Mouse (Mus musculus) granulocyte monocyte progenitor cell, adult 5-6 weeks (primary cell): Measurements from ENCODE around the gene Trcg1. TPM values are rescaled to one million over a fixed set of nuclear protein-coding genes. Genes with fewer than 3 reads are reported as not detected.
"Not testable (repeated sequence)": the region's sequence is repeated elsewhere in the genome, so short reads cannot be mapped to it uniquely, and the experiment has no call there.

Experiments
- ATAC-seq: replicated peaks from 2 replicates; pipeline ENCODE4 v1.8.0; 2016; ENCODE audit warnings: mild to moderate bottlenecking, moderate TSS enrichment, inconsistent platforms; ENCODE audit not compliant: poor library complexity, severe bottlenecking
- total RNA-seq, 2 experiments: library from RNA; stranded (forward) in 1 of 2; stranded (reverse) in 1 of 2; fragments of 200-712, 200-1000 nt in 1 of 2; fragments of >200 nt in 1 of 2; fragmentation: Nextera tagmentation in 1 of 2; gene quantifications; 2 replicates each; pipeline ENCODE4 v1.2.3; 2014 to 2017

Gene Trcg1
- total RNA-seq (2014; fragmentation: Nextera tagmentation) (not detected in 2 replicates), total RNA-seq (2017) (not detected in 2 replicates)

DNA sequence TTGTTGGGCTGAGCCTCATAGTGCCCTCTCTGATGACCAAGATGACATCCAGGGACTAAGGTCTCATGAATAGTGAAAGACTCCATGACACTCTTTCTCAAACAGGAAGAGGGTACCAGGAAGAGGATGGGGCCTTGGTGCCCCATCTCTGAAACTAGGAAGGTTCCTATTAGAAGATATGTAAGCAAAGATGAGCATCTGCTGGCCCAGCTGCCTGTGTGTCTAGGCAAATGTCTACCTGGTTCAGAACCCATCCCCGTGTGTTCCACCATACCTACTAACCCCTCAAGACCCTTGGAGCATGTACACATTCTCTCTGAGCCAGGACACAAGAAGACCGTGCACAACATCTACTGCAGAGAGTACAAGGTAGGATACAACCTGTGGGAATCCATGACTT is at the start of gene Trcg1:
Gene Trcg1, plus strand, starts transcription at position 301 of the 400 bp plus-strand sequence.
- ATAC-seq: no peak

DNA sequence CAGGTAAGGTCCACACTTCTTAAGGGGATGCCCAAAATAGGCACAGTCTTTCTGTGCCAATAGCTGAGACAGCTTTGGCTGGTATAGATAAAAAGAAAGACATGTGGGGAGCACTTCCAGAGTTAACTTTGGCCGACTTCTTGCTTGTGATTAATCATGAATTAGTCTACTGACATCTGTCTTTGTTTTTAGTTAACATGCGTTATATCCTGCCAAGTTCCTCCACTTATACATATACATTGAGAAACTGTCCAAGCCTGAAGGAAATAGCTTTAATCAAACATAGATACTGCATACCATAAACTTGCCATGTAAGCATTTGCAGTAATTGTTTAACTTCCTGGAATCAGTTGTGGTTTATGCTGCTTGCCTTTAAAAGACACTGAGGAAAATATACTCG is 39.6 kb upstream of the Trcg1 start:
- ATAC-seq: no peak

DNA sequence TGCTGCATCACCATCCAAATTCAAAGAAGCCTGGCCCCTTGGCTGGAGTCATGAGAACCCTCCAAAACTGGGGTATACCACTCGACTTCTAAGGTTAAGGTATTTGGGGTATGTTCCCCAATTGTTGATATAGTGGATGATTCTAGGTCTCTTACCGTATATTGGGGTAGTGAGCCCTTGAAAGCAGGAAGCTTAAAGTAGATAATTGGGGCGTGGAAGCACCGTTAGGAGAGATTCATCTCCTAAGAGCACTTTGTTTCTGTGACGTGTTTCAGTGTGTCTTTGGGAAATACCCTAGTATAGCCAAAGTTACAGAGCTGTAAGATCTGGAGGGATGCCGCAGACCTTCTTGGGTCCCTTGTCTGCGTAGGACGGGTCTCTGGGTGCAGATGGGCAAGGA is 38.9 kb upstream of the Trcg1 start:
- ATAC-seq: no peak

DNA sequence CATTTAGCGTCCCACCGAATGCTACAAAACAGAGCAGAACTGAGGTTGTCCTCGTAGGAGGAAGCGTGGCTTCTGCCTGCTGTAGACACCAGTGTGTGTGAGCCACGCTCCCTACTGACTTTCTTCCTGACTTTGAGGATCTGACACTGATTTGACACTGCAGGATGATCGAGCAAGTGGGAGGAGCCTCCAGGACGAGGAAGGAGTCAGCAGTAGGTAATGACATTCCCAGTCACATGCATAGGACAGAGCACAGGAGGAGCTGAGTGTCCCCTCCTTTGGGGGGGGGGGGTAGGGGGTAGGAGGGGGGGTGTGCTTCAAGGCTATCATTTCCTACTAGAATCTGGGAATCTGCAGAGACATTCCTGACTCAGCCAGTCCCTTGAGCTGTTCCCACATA is 33.4 kb upstream of the Trcg1 start:
- no peak for ATAC-seq

DNA sequence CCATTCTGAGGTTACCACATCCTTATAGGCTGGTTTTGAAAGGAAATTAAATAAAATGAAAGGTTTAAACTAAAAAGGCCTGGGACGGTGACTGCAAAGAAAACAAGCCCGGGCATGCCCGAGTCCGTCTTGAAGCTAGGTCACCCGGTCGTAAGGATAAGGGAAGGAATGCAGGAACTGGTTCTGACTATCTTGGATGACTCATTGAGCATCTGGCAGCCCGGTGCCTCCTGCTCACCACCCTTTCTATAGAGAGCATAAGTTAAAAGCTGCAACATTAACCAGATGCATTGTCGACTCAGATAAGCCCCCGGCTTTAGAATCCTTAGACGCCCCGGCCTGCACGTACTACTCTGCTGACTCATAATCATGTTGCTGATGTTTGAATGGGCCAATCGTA is 32.8 kb upstream of the Trcg1 start:
- not testable (repeated sequence) for ATAC-seq

DNA sequence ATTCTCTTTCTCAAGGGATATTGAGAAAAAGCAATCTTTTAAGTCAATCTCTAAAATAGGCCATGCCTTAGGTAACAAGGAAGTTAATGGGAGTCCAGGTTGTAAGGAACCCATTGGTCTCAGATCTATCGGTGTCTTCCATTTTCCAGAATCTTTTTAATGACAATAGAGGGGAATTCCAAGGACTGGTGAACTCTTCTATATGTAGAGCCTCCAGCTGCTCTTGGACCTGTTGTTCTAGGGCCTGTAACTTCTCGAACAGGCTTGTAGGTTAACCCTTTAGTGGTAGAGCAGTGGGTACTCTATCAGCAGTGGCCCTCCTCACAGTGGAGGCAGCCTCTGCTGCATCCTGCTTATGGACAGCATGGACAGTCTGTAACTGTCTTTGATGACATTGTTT is 29.5 kb upstream of the Trcg1 start:
- no peak for ATAC-seq

DNA sequence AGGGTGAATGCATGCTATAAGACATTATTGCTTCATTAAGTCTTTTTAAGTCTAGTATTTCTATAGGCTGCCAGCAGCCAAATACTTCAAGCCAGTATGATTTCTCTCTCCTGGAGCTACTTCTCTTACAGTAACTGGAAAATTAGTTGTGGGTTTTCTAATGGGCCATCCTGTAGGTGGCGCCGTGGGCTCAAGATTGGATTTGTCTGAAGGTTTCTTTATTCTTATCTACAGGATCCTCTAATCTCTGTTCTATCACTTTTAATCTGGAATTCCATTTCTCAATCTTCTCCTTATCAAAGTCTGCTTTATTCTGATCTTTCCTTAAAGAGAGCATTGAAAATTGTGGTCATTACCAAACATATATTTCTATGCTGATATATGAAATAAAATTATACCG is 27.0 kb upstream of the Trcg1 start:
- ATAC-seq: no peak; the same call in 1 of the 2 replicates

DNA sequence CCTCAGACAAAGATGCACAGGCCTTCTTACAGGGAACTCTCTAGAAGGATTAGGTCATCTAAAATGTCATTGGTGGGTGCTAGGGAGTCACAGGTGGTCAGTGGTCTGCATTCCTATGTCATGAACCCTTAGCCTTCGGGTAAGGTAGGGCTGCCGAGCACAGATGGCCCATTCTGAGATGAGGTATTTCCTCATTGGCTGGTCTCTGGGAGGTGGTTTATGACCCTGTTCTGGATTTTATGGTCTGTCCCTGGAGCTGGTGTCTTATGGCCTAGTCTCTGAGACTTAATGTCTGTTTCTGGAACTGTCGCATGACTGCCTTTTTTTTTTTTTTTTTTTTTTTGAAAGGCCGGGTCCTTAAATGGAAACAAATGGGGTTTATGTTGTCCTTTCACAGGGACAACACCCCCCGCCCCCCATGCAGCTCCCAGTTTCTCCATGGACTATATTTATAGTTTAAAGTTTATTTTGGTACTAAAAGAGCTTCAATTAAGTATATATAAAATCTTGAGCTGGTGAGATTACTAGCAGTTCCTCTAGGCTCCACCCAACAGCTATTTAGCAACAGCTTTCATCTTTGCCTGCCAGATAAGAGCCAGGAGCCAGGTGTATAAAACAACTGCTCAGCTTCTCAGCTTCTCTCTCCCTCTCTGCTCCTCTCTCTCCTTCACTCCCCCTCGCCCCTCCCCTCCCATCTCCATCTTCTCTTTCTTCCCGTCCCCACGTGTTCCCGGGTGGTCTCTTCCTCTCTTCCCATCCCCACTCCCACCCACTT is 23.7 kb upstream of the Trcg1 start:
- ATAC-seq: no peak

DNA sequence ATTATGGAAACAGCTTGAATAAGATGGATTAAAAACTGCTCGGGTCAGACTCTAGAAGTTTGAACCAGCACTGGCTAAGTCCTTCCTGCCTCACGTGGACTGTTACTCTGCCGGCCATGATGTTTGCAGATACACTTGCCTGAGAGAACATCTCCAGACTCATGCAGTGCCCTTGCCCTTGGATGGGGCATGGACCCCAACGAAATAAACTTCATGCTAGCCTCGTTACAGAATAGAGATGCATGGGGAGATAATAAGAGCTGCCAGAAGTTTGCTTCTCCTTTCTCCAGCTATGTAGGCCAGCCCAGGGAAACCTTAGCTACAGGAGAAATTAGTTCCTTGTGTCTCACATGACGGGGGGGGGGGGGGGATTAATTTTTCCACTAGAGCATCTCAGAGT is 21.9 kb upstream of the Trcg1 start:
- ATAC-seq: no peak

DNA sequence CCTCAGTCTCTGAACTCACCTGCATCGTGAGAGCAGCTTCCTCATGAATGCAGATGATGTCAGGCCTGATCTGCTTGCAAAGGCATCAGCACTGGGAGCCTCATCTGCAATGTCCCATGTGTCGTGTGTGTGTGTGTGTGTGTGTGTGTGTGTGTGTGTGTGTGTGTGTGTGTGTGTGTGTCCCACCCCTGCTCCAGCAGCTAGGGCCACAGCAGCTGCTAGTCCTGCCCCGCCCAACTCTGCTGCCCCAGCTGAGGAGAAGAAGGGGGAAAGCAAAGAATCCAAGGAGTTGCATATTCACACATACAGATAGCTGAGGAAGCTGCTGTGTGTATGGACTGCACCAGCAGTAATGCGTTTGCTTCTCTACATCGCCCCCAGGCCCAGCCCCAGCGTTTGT is 19.1 kb upstream of the Trcg1 start:
- no peak for ATAC-seq

DNA sequence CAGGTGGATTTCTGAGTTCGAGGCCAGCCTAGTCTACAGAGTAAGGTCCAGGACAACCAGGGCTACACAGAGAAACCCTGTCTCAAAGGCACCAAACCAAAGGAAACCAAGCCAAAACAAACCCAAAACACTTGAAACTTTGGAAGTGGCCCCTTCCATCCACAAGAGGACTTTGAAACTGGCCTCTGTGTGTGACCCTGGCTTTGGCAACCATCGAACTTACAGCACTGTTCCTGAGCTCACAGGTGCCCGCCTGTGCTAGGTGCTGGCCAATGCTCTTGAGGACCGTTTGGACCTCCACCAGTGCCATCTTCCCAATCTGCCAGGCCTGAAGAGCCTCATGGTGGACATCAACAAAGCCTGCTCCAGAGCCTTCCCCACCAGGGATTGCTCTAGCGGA is 17.6 kb upstream of the Trcg1 start:
- no peak for ATAC-seq

DNA sequence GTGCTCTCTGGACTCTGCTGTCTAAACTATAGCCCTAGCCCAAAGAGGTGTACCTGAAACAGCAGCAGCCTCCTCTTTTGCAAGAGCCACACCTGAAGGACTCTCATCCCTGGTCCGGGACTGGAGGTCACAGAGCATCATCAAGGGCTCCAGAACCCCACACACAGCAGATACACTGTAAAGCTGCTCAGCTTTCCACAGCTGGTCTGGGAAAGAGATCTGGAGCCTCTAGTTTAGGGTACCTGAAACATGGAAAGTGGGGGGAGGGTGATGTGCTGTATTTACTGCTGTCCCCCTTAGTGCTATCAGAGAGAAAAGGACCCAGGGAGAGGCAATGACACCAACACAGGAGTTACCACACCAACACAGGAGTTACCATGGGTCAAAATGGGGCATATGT is 16.8 kb upstream of the Trcg1 start:
- ATAC-seq: no peak

DNA sequence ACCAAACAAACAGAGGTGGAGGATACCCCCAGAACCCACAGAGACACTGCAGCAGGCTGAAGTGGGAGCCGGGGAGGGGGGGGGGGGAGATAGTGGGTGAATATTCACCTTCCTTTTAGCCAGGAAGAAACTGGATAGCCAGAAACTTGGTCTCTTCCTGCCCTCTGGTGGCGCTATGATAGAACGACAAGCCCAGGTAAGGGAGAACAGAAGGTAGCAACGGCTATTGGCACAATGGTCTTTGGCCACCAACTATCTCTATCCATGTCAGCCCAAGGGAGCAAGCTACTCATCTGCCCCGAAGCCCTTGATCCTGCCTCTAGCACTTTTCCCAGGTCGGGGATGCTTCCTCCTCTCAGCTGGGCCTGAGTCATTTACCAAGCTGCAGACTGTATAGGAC is 16.0 kb upstream of the Trcg1 start:
- peak; percentile 25; the same call in 1 of the 2 replicates for ATAC-seq

DNA sequence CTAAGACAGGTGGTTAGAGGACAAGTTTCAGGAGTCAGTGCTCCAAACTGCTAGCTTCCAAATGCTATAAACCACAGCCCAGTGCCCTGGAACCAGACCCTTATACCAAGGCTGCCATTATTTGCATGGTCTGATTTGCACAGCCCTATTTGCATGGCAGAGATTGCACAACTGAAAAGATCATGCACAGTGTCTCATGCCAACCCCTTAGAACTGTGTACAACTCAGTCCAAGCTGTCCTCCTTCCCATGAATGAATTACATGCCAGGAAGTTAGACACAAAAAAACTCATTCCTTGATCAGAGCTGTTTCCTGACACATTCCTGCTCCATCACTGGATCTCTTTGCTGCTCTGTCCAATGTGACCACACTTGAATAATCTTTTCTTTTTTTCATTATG is 13.0 kb upstream of the Trcg1 start:
- no peak for ATAC-seq

DNA sequence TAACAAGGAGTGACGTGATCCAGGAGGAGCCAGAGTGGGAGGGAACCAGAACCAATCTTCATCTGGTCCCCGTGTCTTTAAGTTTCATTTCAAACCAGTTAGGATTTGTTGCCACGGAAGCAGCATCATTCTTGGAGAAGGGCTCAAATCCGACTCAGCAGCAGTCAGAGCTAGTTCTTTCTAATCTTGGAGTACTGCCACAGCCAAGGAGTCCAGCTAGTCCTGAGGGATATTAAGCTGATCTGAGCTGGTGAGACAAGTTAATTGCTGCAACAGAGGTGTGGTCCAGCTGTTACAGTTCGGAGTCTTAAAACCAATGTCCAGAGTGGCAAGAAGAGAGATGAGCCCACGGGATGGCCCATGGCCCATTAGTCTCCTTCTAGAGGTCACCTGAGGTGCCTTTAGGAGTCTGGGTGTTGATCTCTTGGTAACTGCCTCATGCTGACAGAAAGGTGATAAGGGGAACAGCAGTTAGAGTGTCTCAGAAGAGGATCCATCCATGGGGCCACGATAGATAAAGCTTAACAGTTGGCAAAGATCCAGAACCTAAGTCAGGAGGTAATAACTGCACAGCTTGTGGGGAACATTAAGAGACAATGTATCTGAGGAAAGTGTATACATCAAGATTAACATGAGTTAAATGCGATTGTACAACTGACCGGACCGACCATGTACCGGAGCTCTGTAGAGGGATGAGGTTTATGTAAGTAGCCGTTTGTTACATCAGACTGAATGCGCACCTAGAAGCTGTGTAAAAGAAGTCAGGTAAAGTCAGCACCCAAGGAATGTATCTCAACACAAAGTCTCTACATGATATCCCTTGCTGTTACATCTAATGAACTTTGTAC is 10.4 kb upstream of the Trcg1 start:
- no peak for ATAC-seq

DNA sequence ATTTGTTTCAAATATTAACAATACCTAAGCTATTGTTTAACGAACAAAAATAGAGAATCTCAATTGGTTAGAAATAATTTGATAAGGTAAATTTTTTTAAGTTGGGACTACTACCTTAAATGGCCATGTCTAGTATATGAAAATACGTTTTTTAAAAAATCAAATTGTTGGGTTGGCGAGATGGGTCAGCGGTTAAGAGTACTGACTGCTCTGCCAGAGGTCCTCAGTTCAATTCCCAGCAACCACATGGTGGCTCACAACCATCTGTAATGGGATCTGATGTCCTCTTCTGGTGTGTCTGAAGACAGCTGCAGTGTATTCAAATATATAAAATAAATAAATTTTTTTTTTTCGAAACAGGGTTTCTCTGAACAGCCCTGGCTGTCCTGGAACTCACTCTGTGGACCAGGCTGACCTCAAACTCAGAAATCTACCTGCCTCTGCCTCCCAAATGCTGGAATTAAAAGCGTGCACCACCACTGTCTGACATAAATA is 9.7 kb upstream of the Trcg1 start:
- ATAC-seq: not testable (repeated sequence)

DNA sequence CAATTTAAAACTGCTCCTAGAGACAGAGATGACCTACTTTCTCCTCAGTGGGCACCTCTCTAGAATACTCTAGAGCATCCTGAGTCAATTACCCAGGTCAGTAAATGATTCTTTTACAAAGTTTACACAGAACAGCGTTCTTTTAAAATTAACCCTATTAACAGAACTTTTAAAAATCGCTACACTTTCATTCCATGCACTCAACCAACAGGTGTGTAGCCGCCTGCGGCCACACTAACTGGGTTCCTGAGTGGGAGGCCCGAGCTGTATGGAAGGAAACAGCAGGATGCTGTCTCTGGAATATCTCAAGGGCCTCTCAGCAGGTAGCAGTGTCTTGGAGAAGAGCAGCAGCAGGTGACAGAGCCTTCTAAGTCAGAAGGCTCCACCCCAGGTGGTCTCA is 9.2 kb upstream of the Trcg1 start:
- no peak for ATAC-seq

DNA sequence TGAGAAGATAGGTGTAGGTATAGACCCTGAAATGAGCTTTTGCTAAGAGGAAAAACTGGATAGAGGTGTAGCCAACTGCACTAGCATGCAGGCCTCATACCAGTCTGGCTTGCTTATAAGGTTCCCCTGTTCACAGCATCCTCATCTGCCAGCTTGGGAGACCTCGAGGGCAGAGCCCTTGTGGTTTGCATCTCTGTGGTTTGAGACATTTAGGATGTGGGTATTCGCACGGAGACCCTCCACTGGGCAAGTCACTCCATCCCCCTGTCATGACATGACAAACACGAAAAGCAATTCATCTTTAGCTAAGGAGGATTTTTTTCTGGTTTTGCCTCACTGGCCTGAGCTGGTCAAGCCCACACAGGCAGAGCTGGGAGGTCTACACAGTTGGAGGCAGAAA is 8.2 kb upstream of the Trcg1 start:
- ATAC-seq: no peak

DNA sequence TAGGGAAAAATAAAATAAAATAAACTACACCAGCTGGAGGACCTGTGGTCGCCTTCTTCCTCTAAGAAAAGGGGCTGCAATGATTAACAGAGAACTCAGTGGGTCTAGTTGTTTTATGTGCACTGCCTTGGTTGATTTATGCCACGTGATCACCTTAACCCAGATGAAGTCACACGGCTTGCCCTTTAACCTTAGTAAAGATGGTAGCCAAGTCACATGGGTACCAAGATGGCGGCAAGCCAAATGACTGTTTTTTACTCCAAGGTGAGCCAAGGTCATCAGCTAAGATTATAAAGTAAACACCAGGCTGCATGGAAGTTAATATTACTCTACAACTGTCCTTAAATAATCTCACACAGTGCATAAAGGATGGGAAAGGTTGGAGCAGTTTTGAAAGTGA is 6.6 kb upstream of the Trcg1 start:
- ATAC-seq: no peak

DNA sequence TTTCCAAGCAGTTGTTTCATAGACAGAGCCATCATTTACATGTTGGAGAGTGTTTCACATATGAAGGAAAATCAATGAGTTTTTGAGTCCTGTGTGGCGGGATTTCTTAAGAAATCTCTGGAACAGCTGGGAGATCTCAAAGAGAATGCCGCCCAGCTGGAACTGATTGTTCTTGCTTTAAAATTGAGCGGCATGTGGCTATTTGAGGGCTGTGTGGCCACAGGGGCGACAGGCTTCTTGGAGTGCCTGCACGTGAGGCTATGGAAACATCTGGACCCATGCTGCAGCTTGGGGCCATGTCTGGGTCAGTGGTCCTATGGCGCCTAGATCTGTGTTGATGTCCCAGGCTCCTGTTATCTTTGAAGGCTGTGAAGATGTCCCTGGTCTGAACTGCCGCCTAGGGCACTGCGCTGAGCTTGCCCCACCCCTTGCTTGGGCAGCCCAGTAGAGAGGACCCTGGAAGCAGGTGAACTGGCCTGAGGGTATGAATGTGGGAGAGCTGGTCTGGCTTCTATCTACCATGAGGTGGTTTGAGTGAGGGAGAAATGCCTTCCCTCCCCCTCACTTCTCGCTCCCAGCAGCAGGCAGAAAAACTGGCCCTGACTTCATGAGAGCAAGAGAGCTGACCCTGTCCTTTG is 6.1 kb upstream of the Trcg1 start:
- ATAC-seq: no peak
